Mouse (Mus musculus): ENCODE results near the gene Oasl1. TPM values are rescaled to one million over a fixed set of nuclear protein-coding genes. Genes with fewer than 3 reads are reported as not detected.
A peak's percentile ranks its signal among the peaks of the same experiment; 100 is the strongest.

Gene Oasl1
- total and polyA plus RNA-seq, 2 experiments: 5.8 to 16.8 TPM

DNA sequence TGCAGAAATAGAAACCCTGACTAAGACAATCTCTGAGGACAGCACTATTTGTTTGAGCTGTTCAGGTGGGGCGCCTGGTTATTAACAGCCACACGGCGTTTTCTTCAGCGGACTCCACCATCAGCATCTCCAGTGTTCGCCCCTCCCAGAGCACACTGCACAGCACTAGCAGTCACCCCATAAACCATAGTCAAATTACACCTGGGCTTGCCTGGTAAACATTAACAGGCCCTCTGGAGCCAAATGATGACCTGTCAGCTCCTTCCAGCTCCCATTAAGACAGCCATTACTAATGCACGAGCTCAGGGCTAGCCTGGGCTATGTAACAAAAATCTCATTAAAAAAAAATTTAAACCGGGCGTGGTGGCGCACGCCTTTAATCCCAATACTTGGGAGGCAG is 22.0 kb downstream of the Oasl1 start:
- H3K27me3 ChIP-seq (ENCODE audit: control insufficient read depth, insufficient read depth, low read length): no peaks in the 10 kb centered on the region
- peaks cover 5% of the 10 kb centered on the region; the same call in 1 of the 2 replicates for H3K4me1 ChIP-seq (ENCODE audit: control insufficient read depth, insufficient read depth, low read length)
- 82% methylated on average over 10 of the region's 10 CpGs for WGBS

DNA sequence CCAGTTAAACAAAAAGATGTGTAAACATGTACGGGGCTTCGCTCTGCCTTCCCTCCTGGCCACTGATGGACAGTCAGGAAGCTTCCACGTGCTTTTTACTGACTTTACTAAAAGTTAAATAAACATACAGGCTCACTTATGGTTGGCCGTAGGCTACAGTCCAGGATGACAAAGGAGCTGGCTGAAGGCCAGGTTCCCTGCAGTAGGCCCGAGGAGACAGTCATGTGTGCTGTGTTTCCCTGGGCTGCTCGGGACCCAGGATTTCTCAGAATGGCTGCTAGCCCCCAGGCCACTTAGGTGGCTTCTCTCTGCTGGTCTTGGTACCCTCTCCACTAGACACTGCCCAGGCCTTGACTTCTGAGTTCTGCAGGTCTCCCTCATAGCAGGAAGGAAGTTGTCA is 25.9 kb downstream of the Oasl1 start:
- H3K36me3 ChIP-seq (ENCODE audit: control insufficient read depth, insufficient read depth, low read length): peaks cover 6% of the 10 kb centered on the region; the same call in 1 of the 2 replicates

More for the DNA sequence above, 22.0 kb downstream of the Oasl1 start:
- Histone ChIP-seq H3K79me2 (ENCODE audit: control insufficient read depth, insufficient read depth, low read length) (peaks cover 3% of the 10 kb centered on the region; the same call in 1 of the 2 replicates), H3K36me3 (ENCODE audit: control insufficient read depth, insufficient read depth, low read length) (peaks cover 2% of the 10 kb centered on the region; the same call in 1 of the 2 replicates), H3K9ac (ENCODE audit: low read depth, low read length) (no peak overlapping the region), H3K4me3 (ENCODE audit: insufficient read depth, low read depth, low read length) (no peak overlapping the region), H3K27ac (replicated peaks; ENCODE audit: insufficient read depth, low read depth, low read length) (no peak overlapping the region)
- peak; percentile 63 for DNase-seq (ENCODE audit: extremely low read depth, low read depth, low spot score)
- TF ChIP-seq CTCF (IDR thresholded peaks at IDR 0.05; ENCODE audit: low read depth, low read length) (no peak), POLR2A (IDR thresholded peaks at IDR 0.05; ENCODE audit: extremely low read depth, insufficient read depth, low read length) (no peak)

DNA sequence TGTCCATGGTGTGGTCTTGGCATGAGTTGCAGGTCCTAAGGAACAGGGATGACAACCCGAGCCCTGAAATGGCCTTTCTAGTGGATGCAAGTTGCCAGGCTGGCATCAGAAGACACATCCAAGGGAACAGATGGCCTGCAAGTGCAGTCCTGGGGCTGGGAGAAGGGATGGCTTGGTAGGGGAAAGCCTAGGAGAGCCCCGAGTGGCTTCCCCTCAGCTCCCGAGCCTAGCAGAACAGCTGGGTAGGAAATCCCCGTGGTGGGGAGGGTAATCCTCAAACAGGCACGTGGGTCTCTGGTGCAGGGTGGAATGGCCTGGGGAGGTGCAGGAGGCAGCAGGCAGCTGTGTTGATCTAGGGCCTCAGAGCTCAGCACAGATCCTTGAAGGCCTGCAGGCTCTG is 26.3 kb downstream of the Oasl1 start:
- no peak overlapping the region for H3K4me3 ChIP-seq (ENCODE audit: insufficient read depth, low read depth, low read length)
- H3K36me3 ChIP-seq (ENCODE audit: control insufficient read depth, insufficient read depth, low read length): peaks cover 6% of the 10 kb centered on the region; the same call in 1 of the 2 replicates
- TF ChIP-seq CTCF (IDR thresholded peaks at IDR 0.05; ENCODE audit: low read depth, low read length) (no peak), POLR2A (IDR thresholded peaks at IDR 0.05; ENCODE audit: extremely low read depth, insufficient read depth, low read length) (no peak)
- H3K4me1 ChIP-seq (ENCODE audit: control insufficient read depth, insufficient read depth, low read length): peaks cover 14% of the 10 kb centered on the region
- H3K9ac ChIP-seq (ENCODE audit: low read depth, low read length): no peak overlapping the region
- no peaks in the 10 kb centered on the region for H3K79me2 ChIP-seq (ENCODE audit: control insufficient read depth, insufficient read depth, low read length)
- no peak for DNase-seq (ENCODE audit: extremely low read depth, low read depth, low spot score)
- no peaks in the 10 kb centered on the region for H3K27me3 ChIP-seq (ENCODE audit: control insufficient read depth, insufficient read depth, low read length)
- no peak overlapping the region for H3K27ac ChIP-seq (replicated peaks; ENCODE audit: insufficient read depth, low read depth, low read length)
- WGBS: 58% methylated on average over 5 of the region's 5 CpGs

More for the DNA sequence above, 25.9 kb downstream of the Oasl1 start:
- Histone ChIP-seq H3K4me1 (ENCODE audit: control insufficient read depth, insufficient read depth, low read length) (peaks cover 14% of the 10 kb centered on the region), H3K9ac (ENCODE audit: low read depth, low read length) (no peak overlapping the region), H3K4me3 (ENCODE audit: insufficient read depth, low read depth, low read length) (no peak overlapping the region), H3K79me2 (ENCODE audit: control insufficient read depth, insufficient read depth, low read length) (no peaks in the 10 kb centered on the region), H3K27ac (replicated peaks; ENCODE audit: insufficient read depth, low read depth, low read length) (no peak overlapping the region), H3K27me3 (ENCODE audit: control insufficient read depth, insufficient read depth, low read length) (no peaks in the 10 kb centered on the region)
- WGBS: 9% methylated on average over 6 of the region's 6 CpGs
- peak; percentile 69 for DNase-seq (ENCODE audit: extremely low read depth, low read depth, low spot score)
- TF ChIP-seq CTCF (IDR thresholded peaks at IDR 0.05; ENCODE audit: low read depth, low read length) (no peak), POLR2A (IDR thresholded peaks at IDR 0.05; ENCODE audit: extremely low read depth, insufficient read depth, low read length) (no peak)

DNA sequence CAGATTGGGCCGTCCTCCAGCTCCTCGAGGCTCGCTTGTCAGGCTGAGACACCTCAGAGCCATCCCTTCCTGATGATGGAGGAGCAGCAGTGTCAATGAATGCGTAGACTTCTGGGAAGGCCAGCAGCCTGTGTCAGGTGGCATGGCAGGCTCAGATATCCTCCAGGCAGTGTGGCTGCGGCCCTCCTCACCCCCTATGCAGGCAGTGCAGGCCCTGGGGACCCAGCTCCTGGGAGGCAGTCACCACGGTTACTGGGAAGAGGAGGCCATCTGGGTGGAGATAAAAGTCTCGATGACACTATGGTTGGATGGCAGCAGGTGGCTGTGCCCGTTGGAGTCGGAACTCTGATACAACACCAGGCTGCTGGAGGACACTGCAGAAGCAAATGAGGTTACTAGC is 26.8 kb downstream of the Oasl1 start:
- Histone ChIP-seq H3K9ac (ENCODE audit: low read depth, low read length) (no peak overlapping the region), H3K36me3 (ENCODE audit: control insufficient read depth, insufficient read depth, low read length) (peaks cover 10% of the 10 kb centered on the region; the same call in 1 of the 2 replicates), H3K4me3 (ENCODE audit: insufficient read depth, low read depth, low read length) (no peak overlapping the region), H3K27me3 (ENCODE audit: control insufficient read depth, insufficient read depth, low read length) (no peaks in the 10 kb centered on the region), H3K79me2 (ENCODE audit: control insufficient read depth, insufficient read depth, low read length) (no peaks in the 10 kb centered on the region), H3K27ac (replicated peaks; ENCODE audit: insufficient read depth, low read depth, low read length) (no peak overlapping the region), H3K4me1 (ENCODE audit: control insufficient read depth, insufficient read depth, low read length) (peaks cover 14% of the 10 kb centered on the region)
- TF ChIP-seq CTCF (IDR thresholded peaks at IDR 0.05; ENCODE audit: low read depth, low read length) (no peak), POLR2A (IDR thresholded peaks at IDR 0.05; ENCODE audit: extremely low read depth, insufficient read depth, low read length) (no peak)
- WGBS: 90% methylated on average over 9 of the region's 9 CpGs
- no peak for DNase-seq (ENCODE audit: extremely low read depth, low read depth, low spot score)

DNA sequence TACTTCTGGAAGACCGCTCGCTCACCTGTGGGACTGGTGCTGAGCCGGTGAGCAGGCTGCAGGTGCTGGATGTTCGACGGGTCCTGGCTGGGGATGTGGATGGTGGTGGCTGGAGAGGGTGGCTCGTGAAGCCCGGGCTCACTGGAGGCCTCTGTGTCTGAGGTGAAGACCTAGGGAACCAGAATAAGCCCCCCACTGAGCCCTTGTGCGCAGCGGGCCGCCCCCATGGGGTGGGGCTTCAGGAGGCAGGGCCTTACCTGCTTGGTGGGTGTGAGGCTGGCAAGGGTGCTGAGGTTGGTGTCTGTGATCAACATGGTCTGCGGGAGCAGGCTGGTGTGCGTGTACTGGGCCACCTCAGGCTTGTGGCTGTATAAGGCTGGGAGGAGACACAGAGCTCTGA is 27.6 kb downstream of the Oasl1 start:
- no peak overlapping the region for H3K4me3 ChIP-seq (ENCODE audit: insufficient read depth, low read depth, low read length)
- H3K79me2 ChIP-seq (ENCODE audit: control insufficient read depth, insufficient read depth, low read length): no peaks in the 10 kb centered on the region
- DNase-seq (ENCODE audit: extremely low read depth, low read depth, low spot score): no peak
- H3K9ac ChIP-seq (ENCODE audit: low read depth, low read length): no peak overlapping the region
- WGBS: 87% methylated on average over 12 of the region's 12 CpGs
- peak overlapping the region; percentile 8; the same call in 1 of the 2 replicates for H3K27ac ChIP-seq (replicated peaks; ENCODE audit: insufficient read depth, low read depth, low read length)
- H3K36me3 ChIP-seq (ENCODE audit: control insufficient read depth, insufficient read depth, low read length): peaks cover 10% of the 10 kb centered on the region; the same call in 1 of the 2 replicates
- no peak for TF ChIP-seq POLR2A (IDR thresholded peaks at IDR 0.05; ENCODE audit: extremely low read depth, insufficient read depth, low read length)
- TF ChIP-seq CTCF (IDR thresholded peaks at IDR 0.05; ENCODE audit: low read depth, low read length): no peak
- H3K27me3 ChIP-seq (ENCODE audit: control insufficient read depth, insufficient read depth, low read length): no peaks in the 10 kb centered on the region
- peaks cover 14% of the 10 kb centered on the region for H3K4me1 ChIP-seq (ENCODE audit: control insufficient read depth, insufficient read depth, low read length)

DNA sequence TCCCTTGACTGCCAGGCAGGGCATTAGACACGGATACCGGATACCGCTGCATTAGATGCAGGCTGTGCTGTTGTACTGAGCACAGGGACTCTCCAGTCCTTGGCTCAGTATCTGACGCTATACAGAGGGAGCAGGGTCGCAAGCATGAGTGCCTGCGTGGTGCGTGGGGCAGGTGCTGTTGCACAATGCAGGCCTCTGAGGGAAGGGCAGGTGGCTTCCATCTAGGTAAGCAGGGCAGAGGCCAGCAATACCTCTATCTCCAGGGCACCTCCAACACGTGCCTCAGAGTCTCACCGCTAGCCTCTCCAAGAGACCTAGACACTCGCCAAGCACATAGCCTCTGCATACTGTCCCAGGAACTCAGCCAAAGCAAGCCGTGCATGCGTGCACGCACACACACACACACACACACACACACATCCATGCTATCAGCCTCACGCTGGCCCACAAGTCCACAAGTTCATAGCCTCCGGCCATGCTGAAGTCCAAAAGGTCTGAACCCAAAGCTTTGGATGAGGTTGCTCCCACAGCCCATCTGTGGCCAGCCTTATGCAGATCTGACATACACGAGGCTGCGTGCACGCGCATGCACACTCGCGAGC is 28.3 kb downstream of the Oasl1 start:
- Histone ChIP-seq H3K36me3 (ENCODE audit: control insufficient read depth, insufficient read depth, low read length) (peaks cover 13% of the 10 kb centered on the region; the same call in 1 of the 2 replicates), H3K79me2 (ENCODE audit: control insufficient read depth, insufficient read depth, low read length) (no peaks in the 10 kb centered on the region), H3K27ac (replicated peaks; ENCODE audit: insufficient read depth, low read depth, low read length) (peak overlapping the region; percentile 8), H3K4me1 (ENCODE audit: control insufficient read depth, insufficient read depth, low read length) (peaks cover 14% of the 10 kb centered on the region), H3K9ac (ENCODE audit: low read depth, low read length) (no peak overlapping the region), H3K27me3 (ENCODE audit: control insufficient read depth, insufficient read depth, low read length) (no peaks in the 10 kb centered on the region), H3K4me3 (ENCODE audit: insufficient read depth, low read depth, low read length) (no peak overlapping the region)
- TF ChIP-seq CTCF (IDR thresholded peaks at IDR 0.05; ENCODE audit: low read depth, low read length): no peak
- no peak for TF ChIP-seq POLR2A (IDR thresholded peaks at IDR 0.05; ENCODE audit: extremely low read depth, insufficient read depth, low read length)
- 27% methylated on average over 21 of the region's 21 CpGs for WGBS
- peak; percentile 93 for DNase-seq (ENCODE audit: extremely low read depth, low read depth, low spot score)

Measured in liver, adult 2 months (tissue).